Mouse (Mus musculus) testis, adult 2 months (tissue): ENCODE data around the gene Pth1r. TPM values are rescaled to one million over a fixed set of nuclear protein-coding genes. Genes with fewer than 3 reads are reported as not detected.

Experiments
- H3K27ac ChIP-seq: fragments of 200-500 bp; 2 replicates; pipeline ENCODE4 v1.5.1; 2012; ENCODE audit warnings: low read depth, low read length; ENCODE audit not compliant: control insufficient read depth, insufficient read depth
- H3K27me3 ChIP-seq: fragments of 200-500 bp; 2 replicates; pipeline ENCODE4 v1.6.1; 2012; ENCODE audit warnings: mild to moderate bottlenecking, low read length, moderate library complexity; ENCODE audit not compliant: control insufficient read depth, insufficient read depth
- H3K36me3 ChIP-seq: fragments of 200-500 bp; 2 replicates; pipeline ENCODE4 v1.6.1; 2012; ENCODE audit warnings: mild to moderate bottlenecking, low read length; ENCODE audit not compliant: control insufficient read depth, insufficient read depth
- H3K4me1 ChIP-seq: fragments of 200-500 bp; 2 replicates; pipeline ENCODE4 v1.6.1; 2012; ENCODE audit warnings: low read length; ENCODE audit not compliant: control insufficient read depth, insufficient read depth
- H3K4me3 ChIP-seq: fragments of 200-500 bp; 2 replicates; pipeline ENCODE4 v1.5.1; 2012; ENCODE audit warnings: low read depth, mild to moderate bottlenecking, low read length, moderate library complexity, mixed read lengths; ENCODE audit not compliant: control insufficient read depth
- CTCF ChIP-seq: fragments of 200-500 bp; IDR thresholded peaks from 2 replicates; pipeline ENCODE4 v1.5.1; 2012; ENCODE audit warnings: low read depth, mild to moderate bottlenecking, inconsistent platforms, low read length, moderate library complexity; ENCODE audit not compliant: control insufficient read depth, insufficient read depth, insufficient replicate concordance
- POLR2A ChIP-seq: fragments of 200-500 bp; IDR thresholded peaks from 2 replicates; pipeline ENCODE4 v1.6.1; 2012; ENCODE audit warnings: low read depth, mild to moderate bottlenecking, inconsistent platforms, low read length, moderate library complexity; ENCODE audit not compliant: control insufficient read depth
- polyA plus RNA-seq: library from polyadenylated mRNA; depleted of rRNA; stranded (reverse); fragments of >200 nt; gene quantifications from 2 replicates; pipeline ENCODE4 v1.2.3, GENCODE M21; 2012

Pth1r gene
- polyA plus RNA-seq, 1 experiment, result 2.9 TPM

DNA sequence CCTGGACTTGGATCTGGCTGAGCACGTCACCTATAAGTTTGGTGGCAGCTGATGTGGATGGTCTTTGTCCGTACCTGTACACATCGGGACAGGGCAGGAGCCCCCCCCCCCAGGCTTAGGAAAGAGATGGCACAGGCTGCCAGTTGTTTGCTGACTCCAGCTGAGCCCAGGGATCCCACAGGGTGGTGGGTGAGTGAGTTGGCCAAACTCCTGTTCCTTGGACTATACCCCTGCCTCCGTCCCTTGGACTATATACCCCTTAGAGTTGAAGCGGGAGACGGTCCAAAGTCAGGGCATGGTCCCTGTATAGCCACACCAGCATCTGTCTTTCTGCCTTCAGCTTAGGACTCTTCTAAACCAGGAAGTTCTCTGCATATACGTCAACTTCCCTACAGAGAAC, 7.0 kb downstream of the Pth1r start:
- TF ChIP-seq CTCF, result no peak
- TF ChIP-seq POLR2A, result no peak
- no peak overlapping the region for H3K4me3 ChIP-seq
- peaks cover 5% of the 10 kb centered on the region; the same call in 1 of the 2 replicates for H3K27me3 ChIP-seq
- peaks cover 3% of the 10 kb centered on the region for H3K4me1 ChIP-seq
- no peaks in the 10 kb centered on the region for H3K36me3 ChIP-seq
- no peak overlapping the region for H3K27ac ChIP-seq

GRCm38 (mm10) chr9:110738054-110738453, 8.9 kb downstream of the Pth1r start:
- H3K27ac ChIP-seq, result no peak overlapping the region
- peaks cover 5% of the 10 kb centered on the region for H3K4me1 ChIP-seq
- H3K36me3 ChIP-seq, result no peaks in the 10 kb centered on the region
- TF ChIP-seq CTCF (no peak), POLR2A (no peak)
- H3K27me3 ChIP-seq, result no peaks in the 10 kb centered on the region
- no peak overlapping the region for H3K4me3 ChIP-seq

DNA sequence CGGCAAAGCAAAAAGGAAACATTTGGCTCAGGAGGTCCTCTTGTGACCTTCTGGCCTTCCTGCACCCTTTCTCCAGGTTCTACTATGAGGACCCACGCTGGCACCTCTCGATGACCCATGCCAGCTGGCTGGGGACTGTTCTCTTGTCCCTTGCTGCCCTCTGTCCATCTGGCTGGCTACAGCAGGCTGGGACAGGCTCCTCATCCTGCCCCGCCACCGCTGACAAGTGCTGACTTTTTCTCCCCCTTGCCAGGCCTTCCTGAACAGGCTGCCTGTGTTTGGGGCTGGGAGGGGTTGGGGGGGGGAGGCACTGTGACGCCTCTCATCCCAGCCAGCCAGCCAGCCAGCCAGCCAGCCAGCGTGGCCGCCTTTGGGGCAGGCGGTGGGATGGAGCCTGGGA, 10.6 kb downstream of the Pth1r start:
- Histone ChIP-seq H3K4me1 (peaks cover 9% of the 10 kb centered on the region), H3K4me3 (no peak overlapping the region), H3K27ac (no peak overlapping the region), H3K36me3 (no peaks in the 10 kb centered on the region), H3K27me3 (no peaks in the 10 kb centered on the region)
- no peak for TF ChIP-seq CTCF
- no peak for TF ChIP-seq POLR2A

DNA sequence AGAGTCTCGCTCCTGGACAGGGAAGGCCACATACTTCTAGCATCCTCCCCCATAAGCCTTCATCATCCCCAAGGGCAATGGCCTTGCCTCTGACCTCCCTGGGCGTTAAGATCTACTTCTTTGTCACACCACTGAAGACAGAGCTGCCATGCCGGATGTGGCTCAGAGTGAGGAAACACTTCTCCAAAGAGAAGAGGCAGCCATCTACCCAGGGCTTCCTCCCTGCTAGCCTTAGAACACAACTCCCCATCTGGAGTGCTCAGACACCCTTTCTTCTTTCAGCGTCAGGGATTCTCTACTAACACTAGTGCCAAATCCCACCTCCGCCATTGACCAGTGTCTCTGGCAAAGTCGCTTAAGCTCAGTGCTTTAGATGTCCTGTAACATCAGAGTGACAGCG, 12.8 kb downstream of the Pth1r start:
- H3K27me3 ChIP-seq, result no peaks in the 10 kb centered on the region
- peaks cover 9% of the 10 kb centered on the region for H3K4me1 ChIP-seq
- TF ChIP-seq CTCF (no peak), POLR2A (no peak)
- H3K4me3 ChIP-seq, result no peak overlapping the region
- H3K36me3 ChIP-seq, result no peaks in the 10 kb centered on the region
- H3K27ac ChIP-seq, result no peak overlapping the region

- H3K4me3 ChIP-seq, result peak overlapping the region; percentile 68
- no peak overlapping the region for H3K27ac ChIP-seq
- H3K4me1 ChIP-seq, result peaks cover 9% of the 10 kb centered on the region
- H3K36me3 ChIP-seq, result no peaks in the 10 kb centered on the region
- TF ChIP-seq POLR2A, result no peak
- TF ChIP-seq CTCF, result no peak
- H3K27me3 ChIP-seq, result no peaks in the 10 kb centered on the region
Measured at GRCm38 (mm10) chr9:110733102-110733501, 13.8 kb downstream of the Pth1r start.

GRCm38 (mm10) chr9:110732623-110733022, 14.3 kb downstream of the Pth1r start:
- TF ChIP-seq POLR2A (no peak), CTCF (no peak)
- Histone ChIP-seq H3K4me3 (peak overlapping the region; percentile 68), H3K27ac (no peak overlapping the region), H3K27me3 (no peaks in the 10 kb centered on the region), H3K36me3 (no peaks in the 10 kb centered on the region), H3K4me1 (peaks cover 9% of the 10 kb centered on the region)

DNA sequence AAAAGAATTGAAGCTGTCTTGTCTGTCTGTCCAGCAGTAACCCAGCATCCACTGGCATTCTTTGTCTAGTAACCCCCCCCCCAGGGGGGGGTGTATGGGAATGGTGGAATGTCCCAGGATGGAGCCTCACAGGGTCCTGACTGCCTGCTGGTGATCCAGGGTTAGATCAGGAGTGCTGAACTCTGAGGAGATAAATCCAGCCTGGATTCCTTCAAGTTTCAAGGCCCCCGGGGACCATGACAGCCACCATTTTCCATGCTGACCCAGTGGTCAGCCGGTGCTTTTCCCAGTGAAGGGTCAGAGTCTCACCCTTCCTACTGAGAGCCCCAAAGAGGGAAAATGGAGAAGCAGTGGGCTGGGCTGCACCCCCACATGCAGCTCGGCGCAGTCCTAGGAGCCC, 15.1 kb downstream of the Pth1r start:
- TF ChIP-seq POLR2A (no peak), CTCF (no peak)
- Histone ChIP-seq H3K27me3 (no peaks in the 10 kb centered on the region), H3K4me3 (no peak overlapping the region), H3K27ac (no peak overlapping the region), H3K4me1 (peaks cover 14% of the 10 kb centered on the region), H3K36me3 (no peaks in the 10 kb centered on the region)

DNA sequence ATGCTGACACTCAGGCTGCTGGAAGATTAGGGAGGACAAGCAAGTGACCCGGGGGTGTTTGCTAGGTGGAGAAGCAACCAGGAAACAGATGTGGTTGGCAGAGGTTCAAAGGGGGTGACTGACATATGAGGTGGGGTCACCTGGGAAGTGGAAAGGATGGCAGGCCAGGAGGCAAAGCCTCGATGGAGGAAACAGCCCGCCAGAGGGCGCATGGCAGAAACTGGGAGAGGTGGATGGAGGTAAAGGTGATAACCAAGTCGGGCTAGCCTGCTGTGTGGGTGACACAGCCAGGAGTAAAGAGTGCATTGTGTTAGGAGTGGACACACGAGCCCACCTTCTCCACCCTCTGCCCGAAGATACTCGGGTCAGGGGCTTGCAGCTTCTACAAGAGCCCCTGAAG, 17.1 kb downstream of the Pth1r start:
- Histone ChIP-seq H3K27me3 (no peaks in the 10 kb centered on the region), H3K36me3 (no peaks in the 10 kb centered on the region), H3K4me1 (peaks cover 15% of the 10 kb centered on the region), H3K27ac (no peak overlapping the region), H3K4me3 (no peak overlapping the region)
- peak; percentile 35; the same call in 1 of the 2 replicates for TF ChIP-seq CTCF
- no peak for TF ChIP-seq POLR2A
